Mouse (Mus musculus): Measurements from ENCODE around the gene Sept11. TPM values are rescaled to one million over a fixed set of nuclear protein-coding genes. Genes with fewer than 3 reads are reported as not detected.

The Sept11 gene
- polyA plus RNA-seq, 1 experiment from 2014 or later, result 21.4 TPM

DNA sequence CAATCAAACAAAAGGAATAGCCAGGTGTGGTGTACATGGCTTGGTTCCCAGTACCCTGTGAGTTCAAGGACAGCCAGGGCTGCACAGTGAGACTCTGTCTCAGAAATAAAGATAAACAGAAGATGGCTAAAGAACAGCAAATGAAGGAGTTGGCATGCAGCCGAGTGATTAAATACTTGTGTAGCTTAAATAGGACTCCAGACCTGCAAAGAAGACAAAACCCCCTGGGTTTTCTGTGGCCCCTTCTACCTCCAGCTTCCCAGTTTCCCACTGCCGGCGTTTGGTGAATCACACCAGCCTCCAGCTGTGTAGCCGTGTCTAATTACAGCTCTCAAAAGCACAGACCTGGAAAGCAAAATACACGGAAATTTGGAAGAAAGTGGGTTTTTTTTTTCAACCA lies 51.6 kb downstream of the Sept11 start:
- Histone ChIP-seq H3K4me1 (ENCODE audit: control insufficient read depth, low read depth, low read length) (peaks cover 5% of the 10 kb centered on the region), H3K9me3 (replicated peaks; ENCODE audit: control insufficient read depth, low read length) (no peaks in the 10 kb centered on the region), H3K9ac (ENCODE audit: low read depth, low read length) (no peak overlapping the region), H3K36me3 (ENCODE audit: control insufficient read depth, insufficient read depth) (peaks cover 5% of the 10 kb centered on the region; the same call in 1 of the 2 replicates), H3K4me3 (ENCODE audit: low read depth, low read length) (no peak overlapping the region), H3K27me3 (ENCODE audit: control insufficient read depth, insufficient read depth, low read depth, low read length) (no peaks in the 10 kb centered on the region), H3K27ac (ENCODE audit: low read length) (no peak overlapping the region), H3K4me2 (ENCODE audit: low read depth, low read length) (no peak overlapping the region)
- 68% methylated on average over 5 of the region's 5 CpGs for WGBS (ENCODE audit: insufficient replicate concordance)
- ATAC-seq (ENCODE audit: low read depth), result no peak

DNA sequence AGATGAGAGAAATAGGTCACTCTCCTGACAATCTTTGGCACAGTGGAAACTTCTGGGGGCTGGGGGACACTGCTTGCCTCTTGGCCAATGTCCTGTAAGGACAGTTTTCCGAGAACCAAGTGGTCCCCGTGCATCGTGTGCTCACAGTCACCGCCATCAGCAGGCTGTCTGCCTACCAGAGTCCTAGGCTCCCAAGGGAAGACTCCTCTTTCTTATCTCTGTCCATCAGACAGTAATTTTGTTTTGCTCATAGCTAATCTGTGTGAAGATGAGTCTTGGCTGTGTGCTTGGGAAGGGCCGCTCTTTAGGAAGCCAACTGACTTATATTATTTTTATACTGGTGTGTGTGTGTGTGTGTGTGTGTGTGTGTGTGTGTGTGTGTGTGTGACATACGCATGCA lies 52.3 kb downstream of the Sept11 start:
- Histone ChIP-seq H3K27ac (ENCODE audit: low read length) (no peak overlapping the region), H3K27me3 (ENCODE audit: control insufficient read depth, insufficient read depth, low read depth, low read length) (no peaks in the 10 kb centered on the region), H3K4me1 (ENCODE audit: control insufficient read depth, low read depth, low read length) (peaks cover 12% of the 10 kb centered on the region), H3K4me3 (ENCODE audit: low read depth, low read length) (no peak overlapping the region), H3K9me3 (replicated peaks; ENCODE audit: control insufficient read depth, low read length) (no peaks in the 10 kb centered on the region), H3K9ac (ENCODE audit: low read depth, low read length) (no peak overlapping the region), H3K4me2 (ENCODE audit: low read depth, low read length) (no peak overlapping the region), H3K36me3 (ENCODE audit: control insufficient read depth, insufficient read depth) (peaks cover 4% of the 10 kb centered on the region; the same call in 1 of the 2 replicates)
- 0 out of 2 replicates have a peak, but pooled peaks have one; percentile 13 for ATAC-seq (ENCODE audit: low read depth)
- WGBS (ENCODE audit: insufficient replicate concordance), result 52% methylated on average over 6 of the region's 6 CpGs

DNA sequence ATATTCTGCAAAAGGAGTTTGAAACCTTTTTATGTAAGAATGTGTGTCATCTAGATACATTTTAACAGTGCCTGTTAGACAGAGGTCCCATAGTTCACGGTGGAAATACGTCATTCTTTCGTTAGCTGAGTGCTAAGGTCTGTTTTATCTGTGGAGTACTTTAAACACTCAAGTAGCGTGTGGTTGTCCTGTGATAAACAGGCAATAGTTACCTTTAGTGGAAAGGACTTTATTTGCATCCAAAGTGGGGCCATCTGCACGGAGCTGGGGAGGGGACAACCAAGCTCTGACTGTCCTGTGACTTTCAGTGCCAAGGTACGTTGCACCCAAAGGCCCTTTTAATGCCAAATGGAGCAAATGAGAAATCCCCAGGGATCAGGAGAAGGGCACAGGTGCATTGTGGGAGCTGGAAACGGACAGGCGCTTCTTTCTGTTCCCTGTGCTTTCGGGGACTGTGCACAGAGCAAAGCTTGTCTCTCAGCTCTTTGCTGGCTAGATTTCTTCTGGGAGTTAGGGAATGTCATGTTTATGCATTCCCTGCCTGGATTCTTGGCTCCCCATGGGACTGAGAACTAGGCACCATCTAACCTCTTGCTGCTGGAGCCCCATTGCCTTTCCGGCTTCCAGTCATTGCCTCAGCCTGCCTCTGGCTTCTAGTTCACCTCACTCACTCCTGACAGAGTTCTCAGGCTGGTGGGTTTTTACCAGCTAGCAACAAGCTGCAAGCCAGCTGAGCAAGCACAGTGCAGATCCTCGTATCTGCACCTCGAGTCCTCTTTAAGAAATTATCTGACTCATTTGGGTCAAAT lies 56.9 kb downstream of the Sept11 start:
- Histone ChIP-seq H3K36me3 (ENCODE audit: control insufficient read depth, insufficient read depth) (no peaks in the 10 kb centered on the region), H3K4me2 (ENCODE audit: low read depth, low read length) (no peak overlapping the region), H3K27ac (ENCODE audit: low read length) (no peak overlapping the region), H3K27me3 (ENCODE audit: control insufficient read depth, insufficient read depth, low read depth, low read length) (no peaks in the 10 kb centered on the region), H3K4me1 (ENCODE audit: control insufficient read depth, low read depth, low read length) (peaks cover 35% of the 10 kb centered on the region), H3K9ac (ENCODE audit: low read depth, low read length) (no peak overlapping the region), H3K4me3 (ENCODE audit: low read depth, low read length) (no peak overlapping the region), H3K9me3 (replicated peaks; ENCODE audit: control insufficient read depth, low read length) (no peaks in the 10 kb centered on the region)
- peak; percentile 47 for ATAC-seq (ENCODE audit: low read depth)
- WGBS (ENCODE audit: insufficient replicate concordance), result 43% methylated on average over 12 of the region's 12 CpGs

DNA sequence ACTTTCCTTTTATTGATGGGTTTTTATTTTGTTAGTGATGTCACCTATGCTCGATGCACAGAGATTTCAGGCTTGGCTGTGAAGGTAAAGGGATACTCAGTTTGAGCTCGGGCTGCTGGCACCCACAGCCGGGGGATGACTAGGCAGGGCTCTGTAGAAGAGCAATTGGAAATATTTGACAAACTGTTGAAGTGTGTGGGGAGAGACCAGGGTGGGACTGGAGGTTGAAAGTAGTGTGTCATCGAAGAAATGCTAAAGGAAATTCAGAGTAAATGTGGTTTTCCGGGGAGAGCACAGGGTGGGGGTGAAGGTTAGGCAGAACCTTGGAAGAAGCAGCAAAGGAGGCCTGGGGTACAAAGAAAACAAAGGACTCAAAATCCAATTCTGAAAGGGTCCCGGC lies 58.7 kb downstream of the Sept11 start:
- H3K4me1 ChIP-seq (ENCODE audit: control insufficient read depth, low read depth, low read length), result peaks cover 35% of the 10 kb centered on the region
- H3K9me3 ChIP-seq (replicated peaks; ENCODE audit: control insufficient read depth, low read length), result no peaks in the 10 kb centered on the region
- H3K36me3 ChIP-seq (ENCODE audit: control insufficient read depth, insufficient read depth), result no peaks in the 10 kb centered on the region
- ATAC-seq (ENCODE audit: low read depth), result no peak
- H3K27me3 ChIP-seq (ENCODE audit: control insufficient read depth, insufficient read depth, low read depth, low read length), result no peaks in the 10 kb centered on the region
- H3K4me3 ChIP-seq (ENCODE audit: low read depth, low read length), result no peak overlapping the region
- H3K4me2 ChIP-seq (ENCODE audit: low read depth, low read length), result no peak overlapping the region
- H3K9ac ChIP-seq (ENCODE audit: low read depth, low read length), result no peak overlapping the region
- 20% methylated on average over 6 of the region's 6 CpGs for WGBS (ENCODE audit: insufficient replicate concordance)
- H3K27ac ChIP-seq (ENCODE audit: low read length), result peak overlapping the region; percentile 42; the same call in 1 of the 2 replicates

DNA sequence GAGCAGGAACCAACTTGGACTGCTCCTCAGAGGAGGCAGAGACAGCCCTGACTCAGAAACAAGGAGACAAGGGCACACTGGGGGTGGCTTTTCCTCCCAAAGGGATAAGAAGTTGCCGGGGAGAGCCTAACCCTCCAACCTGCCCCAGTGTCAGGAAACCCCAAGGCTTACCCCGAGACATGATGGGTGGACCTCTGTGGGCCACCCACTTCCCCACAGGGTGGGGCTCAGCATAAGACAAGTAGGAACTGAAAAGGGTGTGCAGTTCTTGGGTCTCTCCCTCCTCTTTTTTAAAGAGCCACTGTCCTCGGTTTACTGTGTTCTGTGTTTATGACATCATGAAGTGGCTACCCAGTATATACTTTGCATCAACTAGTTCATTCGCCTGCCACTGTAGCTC lies 59.2 kb downstream of the Sept11 start:
- Histone ChIP-seq H3K4me1 (ENCODE audit: control insufficient read depth, low read depth, low read length) (peaks cover 35% of the 10 kb centered on the region), H3K27ac (ENCODE audit: low read length) (no peak overlapping the region; the same call in 1 of the 2 replicates), H3K4me2 (ENCODE audit: low read depth, low read length) (no peak overlapping the region), H3K36me3 (ENCODE audit: control insufficient read depth, insufficient read depth) (no peaks in the 10 kb centered on the region), H3K9me3 (replicated peaks; ENCODE audit: control insufficient read depth, low read length) (no peaks in the 10 kb centered on the region), H3K27me3 (ENCODE audit: control insufficient read depth, insufficient read depth, low read depth, low read length) (no peaks in the 10 kb centered on the region), H3K4me3 (ENCODE audit: low read depth, low read length) (no peak overlapping the region), H3K9ac (ENCODE audit: low read depth, low read length) (no peak overlapping the region)
- WGBS (ENCODE audit: insufficient replicate concordance), result 26% methylated on average over 4 of the region's 4 CpGs
- ATAC-seq (ENCODE audit: low read depth), result peak; percentile 45; the same call in 1 of the 2 replicates

DNA sequence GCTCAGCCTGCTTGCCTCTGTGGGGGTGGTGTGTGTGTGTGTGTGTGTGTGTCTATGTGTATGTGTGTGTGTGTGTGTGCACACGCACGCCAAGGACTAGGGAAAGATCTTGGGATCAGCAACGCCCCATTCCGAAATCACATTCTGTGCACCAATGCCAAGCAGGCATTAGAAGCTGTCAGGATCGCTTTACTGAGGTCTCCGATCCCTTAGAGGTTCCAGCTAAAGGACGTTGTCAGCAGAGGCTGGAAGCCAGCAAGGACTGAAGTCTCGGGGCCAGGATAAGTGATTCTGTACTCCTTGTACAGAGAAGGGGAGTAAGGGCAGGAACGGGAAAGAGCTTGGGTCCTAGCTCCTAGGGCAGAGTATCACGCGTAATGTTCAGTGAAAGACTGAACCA lies 61.2 kb downstream of the Sept11 start:
- ATAC-seq (ENCODE audit: low read depth), result no peak
- WGBS (ENCODE audit: insufficient replicate concordance), result 85% methylated on average over 11 of the region's 11 CpGs

DNA sequence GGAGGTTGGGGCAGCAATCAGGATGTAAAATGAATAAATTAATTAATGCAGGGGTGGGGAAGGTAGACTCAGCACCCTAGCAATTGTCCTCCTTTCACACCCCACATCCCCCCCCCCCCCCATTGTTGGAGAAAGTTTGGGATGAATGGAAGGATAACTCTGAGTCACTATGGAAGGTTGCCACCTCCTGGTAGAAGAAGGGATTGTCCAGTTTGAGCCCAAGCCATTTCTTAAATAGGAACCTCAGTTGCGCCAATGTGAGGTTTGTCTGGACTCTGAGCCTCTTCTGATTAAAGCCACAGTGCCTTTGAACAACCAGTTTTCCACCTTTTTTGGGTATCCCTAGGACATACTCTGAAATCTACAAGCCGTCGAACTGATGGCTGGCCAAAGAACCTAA lies 70.3 kb downstream of the Sept11 start:
- no peak overlapping the region for H3K4me3 ChIP-seq (ENCODE audit: low read depth, low read length)
- no peak overlapping the region for H3K4me2 ChIP-seq (ENCODE audit: low read depth, low read length)
- no peak for ATAC-seq (ENCODE audit: low read depth)
- H3K9ac ChIP-seq (ENCODE audit: low read depth, low read length), result no peak overlapping the region
- H3K4me1 ChIP-seq (ENCODE audit: control insufficient read depth, low read depth, low read length), result no peaks in the 10 kb centered on the region
- WGBS (ENCODE audit: insufficient replicate concordance), result 73% methylated on average over 3 of the region's 3 CpGs
- H3K27me3 ChIP-seq (ENCODE audit: control insufficient read depth, insufficient read depth, low read depth, low read length), result no peaks in the 10 kb centered on the region
- H3K27ac ChIP-seq (ENCODE audit: low read length), result no peak overlapping the region
- peaks cover 3% of the 10 kb centered on the region; the same call in 1 of the 2 replicates for H3K36me3 ChIP-seq (ENCODE audit: control insufficient read depth, insufficient read depth)
- no peaks in the 10 kb centered on the region for H3K9me3 ChIP-seq (replicated peaks; ENCODE audit: control insufficient read depth, low read length)

More for the DNA sequence above, 61.2 kb downstream of the Sept11 start:
- Histone ChIP-seq H3K9ac (ENCODE audit: low read depth, low read length) (no peak overlapping the region), H3K27me3 (ENCODE audit: control insufficient read depth, insufficient read depth, low read depth, low read length) (no peaks in the 10 kb centered on the region), H3K4me1 (ENCODE audit: control insufficient read depth, low read depth, low read length) (peaks cover 32% of the 10 kb centered on the region), H3K36me3 (ENCODE audit: control insufficient read depth, insufficient read depth) (no peaks in the 10 kb centered on the region), H3K27ac (ENCODE audit: low read length) (no peak overlapping the region), H3K9me3 (replicated peaks; ENCODE audit: control insufficient read depth, low read length) (no peaks in the 10 kb centered on the region), H3K4me2 (ENCODE audit: low read depth, low read length) (no peak overlapping the region), H3K4me3 (ENCODE audit: low read depth, low read length) (no peak overlapping the region)

DNA sequence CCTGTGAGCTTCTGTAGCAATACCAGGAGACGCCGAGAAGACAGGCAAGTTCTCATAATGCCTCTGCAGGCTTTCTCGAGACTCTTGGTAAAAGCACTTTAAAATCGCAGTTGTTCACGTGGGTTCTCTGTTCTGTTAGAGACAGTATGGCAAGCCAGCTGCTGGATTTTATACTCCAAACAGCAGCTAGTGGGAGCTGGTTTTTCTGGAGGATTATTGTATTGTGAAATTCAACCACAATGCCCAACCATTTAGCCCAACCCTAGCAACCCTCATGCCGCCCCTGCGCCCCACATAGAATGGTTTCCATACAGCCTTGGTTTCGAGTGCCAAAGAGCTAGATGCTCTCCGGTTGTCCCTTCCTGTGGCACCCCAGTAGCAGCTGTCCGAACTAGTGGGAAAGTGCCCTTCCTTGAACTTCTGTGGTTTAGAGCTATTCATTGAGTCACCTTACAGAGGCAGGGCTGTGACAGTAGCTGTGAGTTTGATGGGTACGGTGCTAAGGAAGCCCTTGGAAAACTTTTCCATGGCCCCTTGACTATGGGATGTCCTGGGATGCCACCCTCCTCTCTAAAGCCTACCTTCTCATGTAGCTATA lies 74.8 kb downstream of the Sept11 start:
- Histone ChIP-seq H3K4me2 (ENCODE audit: low read depth, low read length) (no peak overlapping the region), H3K9ac (ENCODE audit: low read depth, low read length) (no peak overlapping the region), H3K36me3 (ENCODE audit: control insufficient read depth, insufficient read depth) (peaks cover 3% of the 10 kb centered on the region; the same call in 1 of the 2 replicates), H3K27ac (ENCODE audit: low read length) (no peak overlapping the region), H3K4me3 (ENCODE audit: low read depth, low read length) (no peak overlapping the region), H3K4me1 (ENCODE audit: control insufficient read depth, low read depth, low read length) (no peaks in the 10 kb centered on the region), H3K27me3 (ENCODE audit: control insufficient read depth, insufficient read depth, low read depth, low read length) (no peaks in the 10 kb centered on the region), H3K9me3 (replicated peaks; ENCODE audit: control insufficient read depth, low read length) (no peaks in the 10 kb centered on the region)
- WGBS (ENCODE audit: insufficient replicate concordance), result 78% methylated on average over 11 of the region's 11 CpGs
- ATAC-seq (ENCODE audit: low read depth), result no peak

DNA sequence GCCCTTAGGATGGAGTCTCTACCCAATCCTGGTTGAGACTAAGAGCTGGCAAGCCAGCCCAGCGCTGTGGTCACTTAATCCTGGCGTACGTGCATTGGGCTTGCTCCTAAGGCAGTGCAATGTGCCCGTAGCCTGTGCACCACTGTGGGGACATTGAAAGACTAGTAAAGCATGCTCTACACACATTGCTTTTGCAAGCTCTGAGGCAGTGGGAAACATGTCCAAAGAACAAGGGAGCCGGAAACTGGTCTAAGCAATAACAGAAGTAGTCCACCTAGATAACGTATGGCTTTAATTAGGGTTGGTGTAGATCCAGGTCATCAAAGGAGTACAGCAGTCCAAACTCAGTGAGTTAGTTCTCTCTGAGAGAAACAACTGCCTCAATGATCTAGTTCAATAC lies 75.4 kb downstream of the Sept11 start:
- H3K36me3 ChIP-seq (ENCODE audit: control insufficient read depth, insufficient read depth), result peaks cover 3% of the 10 kb centered on the region; the same call in 1 of the 2 replicates
- ATAC-seq (ENCODE audit: low read depth), result no peak
- 86% methylated on average over 6 of the region's 6 CpGs for WGBS (ENCODE audit: insufficient replicate concordance)

More for the DNA sequence above, 75.4 kb downstream of the Sept11 start:
- Histone ChIP-seq H3K4me2 (ENCODE audit: low read depth, low read length) (no peak overlapping the region), H3K4me1 (ENCODE audit: control insufficient read depth, low read depth, low read length) (no peaks in the 10 kb centered on the region), H3K4me3 (ENCODE audit: low read depth, low read length) (no peak overlapping the region), H3K27ac (ENCODE audit: low read length) (no peak overlapping the region), H3K27me3 (ENCODE audit: control insufficient read depth, insufficient read depth, low read depth, low read length) (no peaks in the 10 kb centered on the region), H3K9ac (ENCODE audit: low read depth, low read length) (no peak overlapping the region), H3K9me3 (replicated peaks; ENCODE audit: control insufficient read depth, low read length) (no peaks in the 10 kb centered on the region)
